Mouse (Mus musculus) hindbrain, embryonic 15.5 days (tissue): ENCODE results near the gene Ctss. TPM values are rescaled to one million over a fixed set of nuclear protein-coding genes. Genes with fewer than 3 reads are reported as not detected.
"Not testable (repeated sequence)": the region's sequence is repeated elsewhere in the genome, so short reads cannot be mapped to it uniquely, and the experiment has no call there.

Source experiments
- ATAC-seq: fragments of 200-750 bp; cut with Nextera tagmentation; 2 replicates; pipeline ENCODE4 v1.8.0; 2017; ENCODE audit warnings: low read depth, moderate number of reproducible peaks, moderate TSS enrichment; ENCODE audit not compliant: low FRiP score
- H3K27ac ChIP-seq: fragments of 300-500 bp; sonication (generic); replicated peaks from 2 replicates; pipeline ENCODE4 v1.5.1; 2015; ENCODE audit warnings: mild to moderate bottlenecking, inconsistent platforms
- H3K27me3 ChIP-seq: fragments of 300-500 bp; sonication (generic); 2 replicates; pipeline ENCODE4 v1.6.1; 2015; ENCODE audit warnings: control low read depth, inconsistent platforms
- H3K36me3 ChIP-seq: fragments of 300-500 bp; sonication (generic); 2 replicates; pipeline ENCODE4 v1.6.1; 2015; ENCODE audit warnings: control low read depth, inconsistent platforms
- H3K4me1 ChIP-seq: fragments of 300-500 bp; sonication (generic); replicated peaks from 2 replicates; pipeline ENCODE4 v1.6.1; 2015; ENCODE audit warnings: control low read depth, inconsistent platforms
- H3K4me2 ChIP-seq: fragments of 300-500 bp; sonication (generic); 2 replicates; pipeline ENCODE4 v1.6.1; 2015; ENCODE audit warnings: moderate library complexity, mild to moderate bottlenecking, inconsistent platforms
- H3K4me3 ChIP-seq: fragments of 300-500 bp; sonication (generic); 2 replicates; pipeline ENCODE4 v1.5.1; 2015; ENCODE audit warnings: mild to moderate bottlenecking, inconsistent platforms
- H3K9ac ChIP-seq: fragments of 300-500 bp; sonication (generic); 2 replicates; pipeline ENCODE4 v1.6.1; 2015; ENCODE audit warnings: inconsistent platforms
- H3K9me3 ChIP-seq: fragments of 300-500 bp; sonication (generic); 2 replicates; pipeline ENCODE4 v1.6.1; 2016; ENCODE audit warnings: control low read depth, inconsistent platforms
- WGBS: fragments of 180-500 bp; shearing (Covaris S2); methylation state at CpG from one replicate; pipeline ENCODE4 v1.1.7; 2015; 5-methylcytosine and 5-hydroxymethylcytosine counted together
- polyA plus RNA-seq: library from polyadenylated mRNA; unstranded; fragments of >200 nt; fragmentation: Nextera tagmentation; extraction: Ambion mirVana; gene quantifications from 2 replicates; pipeline ENCODE4 v1.2.1, GENCODE M21; 2015

Ctss gene
- polyA plus RNA-seq, 1 experiment from 2014 or later = 14.3 TPM

DNA sequence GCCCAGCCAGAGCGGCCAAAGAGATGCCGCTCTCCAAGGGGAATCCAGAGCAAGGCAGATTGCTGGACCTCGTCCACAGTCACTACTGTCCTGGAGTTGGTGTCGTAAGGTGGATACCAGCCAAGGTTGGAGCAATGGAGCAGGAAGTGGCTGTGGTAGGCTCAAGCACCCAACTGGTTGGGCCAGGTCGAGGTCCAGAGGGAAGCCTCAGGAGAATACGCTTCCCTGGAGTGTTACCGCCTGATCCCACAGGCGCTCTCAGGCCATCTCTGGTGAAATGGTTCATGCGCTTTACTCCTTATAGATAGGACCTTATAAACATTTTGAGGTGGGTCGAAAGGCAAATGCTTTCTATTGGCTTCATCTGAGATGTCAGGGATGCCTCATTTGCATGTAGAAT, 12.3 kb downstream of the Ctss start:
- H3K9me3 ChIP-seq = no peaks in the 10 kb centered on the region
- 90% methylated on average over 10 of the region's 10 CpGs for whole genome bisulfite sequencing
- H3K4me1 ChIP-seq = no peaks in the 10 kb centered on the region
- H3K9ac ChIP-seq = no peak overlapping the region
- no peak overlapping the region for H3K4me2 ChIP-seq
- ATAC-seq = no peak
- H3K27me3 ChIP-seq = no peaks in the 10 kb centered on the region
- H3K27ac ChIP-seq = no peak overlapping the region
- no peak overlapping the region for H3K4me3 ChIP-seq
- H3K36me3 ChIP-seq = no peaks in the 10 kb centered on the region

DNA sequence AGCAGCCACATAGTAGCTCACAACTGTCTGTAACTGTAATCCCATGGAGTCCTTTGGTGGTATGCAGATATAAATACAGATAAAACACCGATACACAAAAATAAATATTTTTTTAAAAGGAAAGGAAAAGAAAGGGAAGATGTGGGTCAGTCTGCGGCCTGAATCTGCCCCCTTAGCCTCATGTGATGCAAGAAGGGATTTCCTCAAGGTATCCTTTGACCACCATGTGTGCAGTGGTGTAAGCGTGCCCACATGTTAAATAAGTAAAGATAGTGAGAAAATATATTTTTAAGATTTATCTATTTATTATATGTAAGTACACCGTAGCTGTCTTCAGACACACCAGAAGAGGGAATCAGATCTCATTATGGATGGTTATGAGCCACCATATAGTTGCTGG, 13.3 kb downstream of the Ctss start:
- WGBS = 96% methylated on average over 4 of the region's 4 CpGs

DNA sequence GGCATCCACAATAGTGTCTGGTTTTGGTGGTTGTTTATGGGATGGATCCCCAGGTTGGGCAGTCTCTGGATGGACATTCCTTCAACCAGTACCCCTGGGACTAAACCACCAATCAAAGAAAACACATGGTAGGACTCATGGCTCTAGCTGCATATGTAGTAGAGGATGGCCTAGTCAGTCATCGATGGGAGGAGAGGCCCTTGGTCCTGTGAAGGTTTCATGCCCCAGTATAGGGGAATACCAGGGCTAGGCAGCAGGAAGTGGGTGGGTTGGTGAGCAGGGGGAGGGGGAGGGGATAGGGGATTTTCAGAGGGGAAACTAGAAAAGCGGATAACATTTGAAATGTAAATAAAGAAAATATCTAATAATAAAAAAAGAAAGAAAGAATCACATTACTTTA, 14.6 kb downstream of the Ctss start:
- H3K9ac ChIP-seq, ATAC-seq: not testable (repeated sequence)

More for the DNA sequence above, 13.3 kb downstream of the Ctss start:
- Histone ChIP-seq H3K9me3 (no peaks in the 10 kb centered on the region), H3K36me3 (no peaks in the 10 kb centered on the region), H3K9ac (no peak overlapping the region), H3K4me1 (no peaks in the 10 kb centered on the region), H3K27ac (no peak overlapping the region), H3K4me2 (no peak overlapping the region), H3K4me3 (no peak overlapping the region), H3K27me3 (no peaks in the 10 kb centered on the region)
- ATAC-seq = no peak

DNA sequence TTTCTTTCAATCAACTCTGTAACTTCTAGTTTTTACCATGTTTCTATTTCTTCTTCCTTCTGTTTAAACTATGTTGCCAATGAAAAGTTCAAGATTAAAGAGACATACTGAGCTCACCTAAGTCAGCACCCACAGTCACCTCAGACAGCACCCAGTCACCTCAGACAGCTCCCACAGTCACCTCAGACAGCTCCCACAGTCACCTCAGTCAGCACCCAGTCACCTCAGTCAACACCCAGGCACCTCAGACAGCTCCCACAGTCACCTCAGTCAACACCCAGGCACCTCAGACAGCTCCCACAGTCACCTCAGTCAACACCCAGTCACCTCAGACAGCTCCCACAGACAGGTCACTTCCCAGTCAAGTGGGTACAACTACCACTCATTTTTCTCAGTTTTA, 15.6 kb downstream of the Ctss start:
- Histone ChIP-seq H3K9ac (no peak overlapping the region), H3K36me3 (no peaks in the 10 kb centered on the region), H3K27ac (no peak overlapping the region), H3K4me3 (no peak overlapping the region), H3K4me2 (no peak overlapping the region), H3K4me1 (no peaks in the 10 kb centered on the region), H3K27me3 (no peaks in the 10 kb centered on the region), H3K9me3 (no peaks in the 10 kb centered on the region)
- ATAC-seq = no peak

More for the DNA sequence above, 14.6 kb downstream of the Ctss start:
- H3K27ac ChIP-seq, H3K4me3 ChIP-seq, H3K27me3 ChIP-seq, H3K4me2 ChIP-seq, H3K36me3 ChIP-seq, H3K4me1 ChIP-seq, H3K9me3 ChIP-seq: not testable (repeated sequence)
- WGBS = 88% methylated on average over 2 of the region's 2 CpGs

DNA sequence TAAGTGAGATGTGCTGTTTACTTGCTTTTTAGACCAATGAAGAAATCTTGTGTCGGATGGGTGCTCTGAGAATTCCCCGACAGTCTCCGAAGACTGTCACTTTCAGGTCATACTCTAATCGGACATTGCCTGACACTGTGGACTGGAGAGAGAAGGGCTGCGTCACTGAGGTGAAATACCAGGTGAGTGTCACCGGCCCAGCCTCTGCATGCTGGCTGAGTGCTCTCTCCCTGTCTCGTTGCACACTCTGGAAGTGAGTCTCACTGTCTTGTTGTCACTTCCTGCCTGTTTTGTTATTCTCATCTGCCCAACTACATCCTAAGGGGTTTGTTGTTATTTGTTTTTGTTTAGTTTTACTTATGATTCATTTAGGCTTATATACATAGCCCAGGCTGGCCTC, 16.4 kb downstream of the Ctss start:
- H3K4me3 ChIP-seq = no peak overlapping the region
- no peak overlapping the region for H3K9ac ChIP-seq
- no peaks in the 10 kb centered on the region for H3K4me1 ChIP-seq
- 80% methylated on average over 7 of the region's 7 CpGs for WGBS
- no peaks in the 10 kb centered on the region for H3K27me3 ChIP-seq
- no peaks in the 10 kb centered on the region for H3K36me3 ChIP-seq
- no peak overlapping the region for H3K4me2 ChIP-seq
- no peak overlapping the region for H3K27ac ChIP-seq
- H3K9me3 ChIP-seq = no peaks in the 10 kb centered on the region
- ATAC-seq = no peak

DNA sequence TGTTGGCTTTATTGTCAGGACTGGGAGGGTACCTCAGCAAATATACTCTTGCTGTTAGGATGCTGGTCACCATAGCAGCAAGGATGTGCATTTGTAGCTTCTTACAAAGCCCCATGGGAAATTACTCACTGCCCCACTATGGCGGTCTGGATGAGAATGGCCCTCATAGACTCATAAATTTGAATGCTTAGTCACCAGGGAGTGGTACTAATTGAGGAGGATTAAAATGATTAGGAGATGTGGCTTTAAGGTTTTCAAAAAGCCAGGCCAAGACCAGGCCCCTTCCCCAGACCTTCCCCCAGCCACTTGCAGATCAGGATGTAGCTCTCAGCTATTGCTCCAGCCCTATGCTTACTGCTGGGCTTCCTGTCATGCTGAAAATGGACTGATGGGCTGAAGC, 23.6 kb downstream of the Ctss start:
- H3K27me3 ChIP-seq = no peaks in the 10 kb centered on the region
- no peak overlapping the region for H3K9ac ChIP-seq
- no peaks in the 10 kb centered on the region for H3K4me1 ChIP-seq
- ATAC-seq = no peak
- H3K4me3 ChIP-seq = no peak overlapping the region
- H3K9me3 ChIP-seq = no peaks in the 10 kb centered on the region
- H3K4me2 ChIP-seq = no peak overlapping the region
- H3K27ac ChIP-seq = no peak overlapping the region
- H3K36me3 ChIP-seq = no peaks in the 10 kb centered on the region
- 65% methylated on average over 1 of the region's 1 CpGs for WGBS

DNA sequence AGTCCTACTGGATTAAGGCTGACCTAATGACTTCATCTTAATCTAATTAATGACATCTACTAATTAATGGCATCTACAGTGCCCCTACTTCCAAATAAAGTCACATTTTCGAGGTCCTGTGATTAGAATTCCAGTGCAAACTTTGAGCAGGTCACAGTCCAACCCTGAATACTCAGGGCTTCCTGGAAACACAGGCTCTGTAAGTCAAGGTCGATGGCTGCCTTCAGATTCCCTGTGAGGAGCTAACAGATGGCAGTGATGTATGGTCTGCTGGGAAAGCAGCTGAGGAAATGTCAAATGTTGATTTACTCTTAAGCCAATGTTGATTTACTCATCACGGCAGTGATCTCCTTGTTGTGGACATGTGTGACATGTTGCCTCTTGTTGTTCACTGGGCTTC, 27.4 kb downstream of the Ctss start:
- Histone ChIP-seq H3K27ac (no peak overlapping the region), H3K27me3 (no peaks in the 10 kb centered on the region), H3K9me3 (no peaks in the 10 kb centered on the region), H3K9ac (no peak overlapping the region), H3K4me3 (no peak overlapping the region), H3K4me1 (no peaks in the 10 kb centered on the region), H3K4me2 (no peak overlapping the region), H3K36me3 (no peaks in the 10 kb centered on the region)
- 72% methylated on average over 3 of the region's 3 CpGs for WGBS
- ATAC-seq = no peak

DNA sequence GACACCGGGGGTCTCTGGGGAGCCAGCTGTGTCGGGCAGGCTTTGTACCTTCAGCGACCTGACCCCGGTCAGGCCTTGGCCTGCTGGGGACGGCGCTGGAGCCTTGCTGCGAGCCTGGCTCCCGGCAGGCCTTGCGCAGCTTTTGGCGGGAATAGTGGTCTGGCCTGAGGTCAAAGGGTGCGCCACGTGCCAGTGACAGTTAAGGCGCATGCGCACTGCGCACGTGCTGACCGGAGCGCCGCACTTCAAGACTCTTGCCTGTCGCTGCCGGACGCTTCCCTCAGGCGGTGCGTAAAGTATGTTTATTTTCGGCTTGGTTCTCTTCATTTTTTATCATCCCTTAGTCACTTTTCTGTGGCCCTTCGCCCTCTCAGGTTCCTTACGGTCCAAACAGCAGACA, 32.9 kb downstream of the Ctss start, which contains the start of gene Hormad1:
Gene Hormad1, plus strand, starts transcription at position 241 of the 400 bp plus-strand sequence.
- H3K4me3 ChIP-seq = no peak within 1 kb of the TSS
- ATAC-seq = no peak
- H3K4me2 ChIP-seq = no peak within 1 kb of the TSS
- H3K4me1 ChIP-seq = no peaks in the 10 kb centered on the region
- H3K9me3 ChIP-seq = no peaks in the 10 kb centered on the region
- 91% methylated on average over 27 of the region's 27 CpGs for WGBS
- no peak within 1 kb of the TSS for H3K27ac ChIP-seq
- H3K36me3 ChIP-seq = no peaks in the 10 kb centered on the region
- H3K9ac ChIP-seq = no peak within 1 kb of the TSS
- H3K27me3 ChIP-seq = no peaks in the 10 kb centered on the region

DNA sequence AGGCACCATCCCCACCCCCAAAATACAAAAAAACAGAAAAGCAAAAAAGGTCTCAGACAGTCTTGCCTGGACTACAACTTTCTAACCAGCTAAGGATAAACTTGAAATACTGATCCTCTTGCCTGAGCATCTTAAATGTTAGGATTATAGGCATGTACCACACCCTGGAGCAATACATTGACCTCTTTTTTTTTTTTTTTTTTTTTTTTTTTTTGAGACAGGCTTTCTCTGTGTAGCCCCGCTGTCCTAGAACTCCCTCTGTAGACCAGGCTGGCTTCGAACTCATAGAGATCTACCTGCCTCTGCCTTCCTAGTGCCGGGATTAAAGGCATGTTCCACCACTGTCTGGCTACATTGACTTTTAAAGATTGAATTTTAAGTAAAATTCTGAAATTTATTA, 34.2 kb downstream of the Ctss start:
- Histone ChIP-seq H3K4me2 (no peak overlapping the region), H3K27ac (no peak overlapping the region), H3K4me3 (no peak overlapping the region), H3K4me1 (no peaks in the 10 kb centered on the region), H3K9me3 (no peaks in the 10 kb centered on the region), H3K27me3 (no peaks in the 10 kb centered on the region), H3K9ac (no peak overlapping the region), H3K36me3 (no peaks in the 10 kb centered on the region)
- no peak for ATAC-seq
- WGBS = 93% methylated on average over 3 of the region's 3 CpGs

DNA sequence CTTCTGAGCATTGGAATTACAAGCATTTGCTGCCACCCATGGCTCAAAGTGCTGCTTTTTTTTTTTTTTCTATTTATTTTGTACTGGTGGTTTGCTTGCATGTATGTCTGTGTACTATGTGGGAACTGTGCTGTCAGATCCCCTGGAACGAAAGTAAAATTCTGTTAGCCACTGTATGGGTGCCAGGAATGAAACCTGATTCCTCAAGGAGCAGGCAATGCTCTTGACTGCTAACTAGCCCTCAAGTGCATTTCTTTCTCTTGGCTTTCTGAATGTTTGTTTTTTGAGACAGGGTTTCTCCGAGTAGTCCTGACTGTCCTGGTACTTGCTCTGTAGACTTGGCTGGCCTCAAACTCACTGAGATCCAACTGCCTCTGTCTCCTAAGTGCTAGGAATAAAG, 35.2 kb downstream of the Ctss start:
- 82% methylated on average over 2 of the region's 2 CpGs for WGBS
- no peak for ATAC-seq
- no peaks in the 10 kb centered on the region for H3K4me1 ChIP-seq
- H3K4me3 ChIP-seq = no peak overlapping the region
- H3K4me2 ChIP-seq = no peak overlapping the region
- no peaks in the 10 kb centered on the region for H3K36me3 ChIP-seq
- no peaks in the 10 kb centered on the region for H3K27me3 ChIP-seq
- H3K27ac ChIP-seq = no peak overlapping the region
- no peak overlapping the region for H3K9ac ChIP-seq
- no peaks in the 10 kb centered on the region for H3K9me3 ChIP-seq

DNA sequence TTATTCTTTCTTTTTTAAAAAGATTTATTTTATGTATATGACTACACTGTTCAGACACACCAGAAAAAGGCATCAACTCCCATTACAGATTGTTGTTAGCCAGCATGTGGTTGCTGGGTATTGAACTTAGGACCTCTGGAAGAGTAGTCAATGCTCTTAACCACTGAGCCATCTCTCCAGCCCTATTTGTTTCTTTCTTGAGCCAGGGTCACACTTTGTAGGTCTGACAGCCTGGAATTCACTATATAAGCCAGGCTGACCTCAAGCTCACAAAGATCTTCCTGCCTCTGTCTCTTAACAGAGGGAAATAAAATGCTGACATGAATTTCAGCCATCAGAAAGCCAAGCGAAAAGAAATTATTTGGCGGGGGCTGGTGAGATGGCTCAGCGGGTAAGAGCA, 43.0 kb downstream of the Ctss start:
- Histone ChIP-seq H3K9ac (no peak overlapping the region), H3K9me3 (no peaks in the 10 kb centered on the region), H3K27ac (no peak overlapping the region), H3K4me1 (no peaks in the 10 kb centered on the region), H3K27me3 (no peaks in the 10 kb centered on the region), H3K4me2 (no peak overlapping the region), H3K4me3 (no peak overlapping the region), H3K36me3 (no peaks in the 10 kb centered on the region)
- 97% methylated on average over 3 of the region's 3 CpGs for WGBS
- no peak for ATAC-seq

DNA sequence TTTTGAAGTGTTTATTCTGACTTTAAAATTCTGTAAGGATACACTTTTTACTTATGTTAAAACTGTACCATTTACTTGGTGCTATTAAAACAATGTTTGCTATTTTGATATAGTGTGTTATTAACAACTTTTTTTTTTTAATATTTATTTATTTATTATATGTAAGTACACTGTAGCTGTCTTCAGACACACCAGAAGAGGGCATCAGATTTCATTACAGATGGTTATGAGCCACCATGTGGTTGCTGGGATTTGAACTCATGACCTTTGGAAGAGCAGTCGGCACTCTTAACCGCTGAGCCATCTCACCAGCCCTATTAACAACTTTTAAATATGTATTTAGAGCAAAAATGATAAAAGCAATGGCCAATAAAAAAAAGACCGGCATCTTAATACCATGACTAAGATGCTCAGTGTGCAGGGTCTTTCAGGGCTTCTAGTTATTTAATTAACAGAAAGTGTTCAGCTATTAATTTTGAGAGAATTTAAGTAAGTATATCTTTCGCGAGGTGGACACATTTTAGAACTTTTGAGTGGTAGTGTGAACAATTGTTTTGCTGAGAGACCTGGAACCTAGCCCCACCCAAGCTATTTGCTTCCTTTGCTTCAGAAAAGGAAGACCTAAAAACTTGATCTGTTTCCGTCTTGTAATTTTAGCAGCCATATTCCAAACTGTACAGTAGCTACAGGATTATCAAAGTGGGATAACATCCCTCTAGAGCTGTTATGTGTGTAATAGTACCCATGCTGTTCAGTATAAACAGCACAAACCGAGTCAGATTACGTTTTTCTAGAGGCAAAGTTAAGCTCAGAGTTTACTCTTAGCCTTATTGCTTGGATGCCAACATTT, 61.4 kb downstream of the Ctss start:
- H3K4me2 ChIP-seq = peak overlapping the region; percentile 60
- H3K36me3 ChIP-seq = peaks cover 10% of the 10 kb centered on the region
- ATAC-seq = no peak
- H3K27ac ChIP-seq = peak overlapping the region; percentile 69
- H3K27me3 ChIP-seq = no peaks in the 10 kb centered on the region
- H3K4me1 ChIP-seq = peaks cover 15% of the 10 kb centered on the region
- peak overlapping the region; percentile 86 for H3K4me3 ChIP-seq
- WGBS = 51% methylated on average over 8 of the region's 8 CpGs
- H3K9me3 ChIP-seq = no peaks in the 10 kb centered on the region
- H3K9ac ChIP-seq = peak overlapping the region; percentile 33; the same call in 1 of the 2 replicates

DNA sequence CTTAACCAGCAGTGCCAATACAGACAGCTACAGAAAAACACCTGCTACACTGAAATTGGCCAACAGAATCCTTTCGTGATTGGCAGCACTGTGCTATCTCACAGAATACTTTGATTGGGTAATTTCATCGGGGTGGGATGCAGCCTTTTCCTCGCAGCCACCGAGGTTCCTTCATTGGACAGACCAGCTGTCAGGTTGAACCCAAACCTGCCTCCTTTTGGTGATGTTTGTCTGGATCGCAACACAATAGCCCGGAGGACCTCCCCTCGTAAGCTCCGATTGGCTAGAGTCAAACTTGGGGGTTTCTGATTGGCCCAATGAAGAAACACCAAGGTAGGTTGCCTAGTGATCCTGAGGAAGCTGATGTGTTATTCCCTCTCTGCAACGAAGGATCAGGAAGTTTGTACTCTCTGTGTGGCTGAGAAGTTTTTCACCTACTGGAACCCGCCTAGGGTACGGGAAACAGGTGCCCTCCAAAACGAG, 62.1 kb downstream of the Ctss start, which contains the start of gene Golph3l:
Gene Golph3l, plus strand, starts transcription at position 331 of the 483 bp plus-strand sequence.
- WGBS = under 1% methylated on average over 12 of the region's 12 CpGs
- H3K36me3 ChIP-seq = peaks cover 12% of the 10 kb centered on the region
- peaks cover 15% of the 10 kb centered on the region for H3K4me1 ChIP-seq
- peak; percentile 100 for ATAC-seq
- H3K4me3 ChIP-seq = peak within 1 kb of the TSS; percentile 86
- peak within 1 kb of the TSS; percentile 77 for H3K27ac ChIP-seq
- no peaks in the 10 kb centered on the region for H3K27me3 ChIP-seq
- no peaks in the 10 kb centered on the region for H3K9me3 ChIP-seq
- H3K9ac ChIP-seq = peak within 1 kb of the TSS; percentile 75
- H3K4me2 ChIP-seq = peak within 1 kb of the TSS; percentile 60
